Mouse (Mus musculus) heart, adult 2 months (tissue): ENCODE measurements at regions not wholly inside any gene's neighbourhood (a gene's known extent, or its start where the extent isn't known, plus 50 kb on each side); places are given as distances from the start of the nearest gene placed in this dataset.

ENCODE experiments used
- DNase-seq, 2 experiments: peaks; one replicate each; pipeline ENCODE4 v3.0.0; 2021
- H3K27ac ChIP-seq: fragments of 200-600 bp; 2 replicates; pipeline ENCODE4 v1.8.1; 2022
- H3K27me3 ChIP-seq: fragments of 200-500 bp; 2 replicates; pipeline ENCODE4 v1.6.1; 2012; ENCODE audit warnings: mild to moderate bottlenecking, low read length, inconsistent platforms, mixed read lengths; ENCODE audit not compliant: control insufficient read depth, insufficient read depth
- H3K36me3 ChIP-seq: fragments of 200-500 bp; 2 replicates; pipeline ENCODE4 v1.6.1; 2012; ENCODE audit warnings: low read length, inconsistent platforms; ENCODE audit not compliant: control insufficient read depth, insufficient read depth
- H3K4me1 ChIP-seq: fragments of 200-500 bp; 2 replicates; pipeline ENCODE4 v1.6.1; 2011; ENCODE audit warnings: low read length; ENCODE audit not compliant: control insufficient read depth, insufficient read depth
- H3K4me3 ChIP-seq: fragments of 200-600 bp; 2 replicates; pipeline ENCODE4 v1.8.1; 2022
- H3K79me2 ChIP-seq: fragments of 200-500 bp; replicated peaks from 2 replicates; pipeline ENCODE4 v1.6.1; 2012; ENCODE audit warnings: mild to moderate bottlenecking, inconsistent platforms, low read length, moderate library complexity, mixed read lengths; ENCODE audit not compliant: control insufficient read depth, insufficient read depth
- H3K9ac ChIP-seq: fragments of 200-500 bp; 2 replicates; pipeline ENCODE4 v1.6.1; 2012; ENCODE audit warnings: low read depth, mild to moderate bottlenecking, control low read depth, inconsistent platforms, low read length, mixed read lengths
- CTCF ChIP-seq: fragments of 200-600 bp; IDR thresholded peaks from 2 replicates; pipeline ENCODE4 v1.8.1; 2022; ENCODE audit warnings: antibody characterized with exemption, mild to moderate bottlenecking, moderate library complexity
- EP300 ChIP-seq: fragments of 200-500 bp; IDR thresholded peaks from 2 replicates; pipeline ENCODE4 v1.6.1; 2011; ENCODE audit warnings: low read depth, low read length, control low read depth; ENCODE audit not compliant: insufficient read depth
- POLR2A ChIP-seq: fragments of 200-500 bp; IDR thresholded peaks from 2 replicates; pipeline ENCODE4 v1.6.1; 2011; ENCODE audit warnings: mild to moderate bottlenecking, low read depth, low read length, control low read depth; ENCODE audit not compliant: insufficient read depth
- WGBS: fragments of 180-500 bp; shearing (Covaris S2); methylation state at CpG from one replicate; pipeline ENCODE4 v1.1.7; 2018; 5-methylcytosine and 5-hydroxymethylcytosine counted together
- intact Hi-C: fragments of 180-260 bp; cut with DNase I; formaldehyde crosslinking; loops from one replicate; pipeline ENCODE4 v1.15.1; 2025

DNA sequence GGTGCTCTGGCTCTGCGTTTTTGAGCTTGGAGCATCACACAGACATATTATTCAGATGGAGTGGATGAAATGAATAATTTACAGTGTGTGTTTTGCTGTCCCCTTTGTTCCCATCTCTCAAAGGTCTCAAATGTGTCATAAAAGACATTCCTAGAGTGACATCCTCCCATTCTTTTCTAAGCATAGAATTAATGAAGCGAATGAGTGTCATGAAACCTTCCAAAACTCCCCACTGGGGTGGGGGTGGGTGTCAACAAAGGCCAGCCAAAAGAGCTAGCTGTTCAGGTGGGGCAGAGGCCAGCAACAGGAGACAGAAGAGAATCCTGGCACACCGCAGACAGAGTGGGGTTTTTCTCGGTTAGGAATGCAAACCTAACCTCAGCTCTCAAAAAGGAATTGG is 104.1 kb downstream of the Akap11 start:
- TF ChIP-seq CTCF (no peak), EP300 (no peak), POLR2A (no peak)
- no peak for DNase-seq
- Histone ChIP-seq H3K9ac (no peak overlapping the region), H3K4me1 (peaks cover 2% of the 10 kb centered on the region), H3K36me3 (no peaks in the 10 kb centered on the region), H3K79me2 (no peaks in the 10 kb centered on the region), H3K27me3 (no peaks in the 10 kb centered on the region), H3K27ac (no peak overlapping the region), H3K4me3 (no peak overlapping the region)
- intact Hi-C loops = loop anchor here (10.0 kb wide), 1 partner anchor 148 kb away; no protein-coding TSS in a partner anchor
- 74% methylated on average over 4 of the region's 4 CpGs for WGBS

DNA sequence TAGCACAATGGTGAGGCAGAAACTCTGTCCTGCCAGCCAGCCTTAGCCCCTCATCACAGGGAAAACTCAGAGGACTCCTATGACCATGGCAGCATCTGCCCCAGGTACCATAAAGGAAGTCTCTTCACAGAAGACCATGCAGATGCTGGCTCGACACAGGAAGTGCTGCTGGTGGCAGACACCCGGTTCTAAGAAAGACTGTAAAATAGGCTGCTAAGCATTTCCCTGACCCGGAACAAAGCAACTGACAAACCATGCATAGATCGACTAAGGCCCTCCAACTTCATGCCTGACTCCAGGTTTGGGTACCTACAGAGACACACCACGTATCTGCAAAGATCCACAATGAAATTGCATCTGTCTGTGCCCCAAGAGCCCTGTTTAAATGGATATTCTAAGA is 104.7 kb downstream of the Akap11 start:
- intact Hi-C loops = loop anchor here (10.0 kb wide), 1 partner anchor 147 kb away; no protein-coding TSS in a partner anchor
- no peaks in the 10 kb centered on the region for H3K79me2 ChIP-seq
- no peak for DNase-seq
- 50% methylated on average over 5 of the region's 5 CpGs for WGBS
- no peaks in the 10 kb centered on the region for H3K36me3 ChIP-seq
- H3K9ac ChIP-seq = no peak overlapping the region
- no peaks in the 10 kb centered on the region for H3K27me3 ChIP-seq
- H3K4me3 ChIP-seq = no peak overlapping the region
- TF ChIP-seq POLR2A = no peak
- no peak for TF ChIP-seq CTCF
- TF ChIP-seq EP300 = no peak
- H3K27ac ChIP-seq = no peak overlapping the region
- H3K4me1 ChIP-seq = peaks cover 2% of the 10 kb centered on the region

DNA sequence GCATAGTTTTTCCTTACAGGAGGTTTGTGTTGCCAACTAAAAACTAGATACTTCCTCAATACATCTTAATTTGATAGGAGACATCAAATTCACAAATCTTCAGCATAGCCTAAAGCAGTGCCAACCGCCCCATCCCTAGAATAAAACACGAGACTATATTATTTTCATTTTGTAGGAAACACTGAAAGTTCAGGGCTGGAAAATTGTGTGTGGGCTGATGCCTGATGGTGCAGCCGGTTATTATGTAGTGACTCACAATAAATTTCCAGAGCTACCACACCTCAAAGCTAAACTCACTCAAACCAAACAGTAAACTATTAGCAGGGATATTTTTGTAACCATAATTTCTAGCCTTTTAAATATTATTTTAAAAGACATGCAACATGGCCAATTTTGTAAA is 105.2 kb downstream of the Akap11 start:
- no peak for DNase-seq
- intact Hi-C loops = loop anchor here (10.0 kb wide), 1 partner anchor 147 kb away; no protein-coding TSS in a partner anchor
- Histone ChIP-seq H3K4me1 (peaks cover 2% of the 10 kb centered on the region), H3K27ac (no peak overlapping the region), H3K9ac (no peak overlapping the region), H3K4me3 (no peak overlapping the region), H3K27me3 (no peaks in the 10 kb centered on the region), H3K79me2 (no peaks in the 10 kb centered on the region), H3K36me3 (no peaks in the 10 kb centered on the region)
- 84% methylated on average over 3 of the region's 3 CpGs for WGBS
- TF ChIP-seq POLR2A = no peak
- TF ChIP-seq EP300 = no peak
- no peak for TF ChIP-seq CTCF

DNA sequence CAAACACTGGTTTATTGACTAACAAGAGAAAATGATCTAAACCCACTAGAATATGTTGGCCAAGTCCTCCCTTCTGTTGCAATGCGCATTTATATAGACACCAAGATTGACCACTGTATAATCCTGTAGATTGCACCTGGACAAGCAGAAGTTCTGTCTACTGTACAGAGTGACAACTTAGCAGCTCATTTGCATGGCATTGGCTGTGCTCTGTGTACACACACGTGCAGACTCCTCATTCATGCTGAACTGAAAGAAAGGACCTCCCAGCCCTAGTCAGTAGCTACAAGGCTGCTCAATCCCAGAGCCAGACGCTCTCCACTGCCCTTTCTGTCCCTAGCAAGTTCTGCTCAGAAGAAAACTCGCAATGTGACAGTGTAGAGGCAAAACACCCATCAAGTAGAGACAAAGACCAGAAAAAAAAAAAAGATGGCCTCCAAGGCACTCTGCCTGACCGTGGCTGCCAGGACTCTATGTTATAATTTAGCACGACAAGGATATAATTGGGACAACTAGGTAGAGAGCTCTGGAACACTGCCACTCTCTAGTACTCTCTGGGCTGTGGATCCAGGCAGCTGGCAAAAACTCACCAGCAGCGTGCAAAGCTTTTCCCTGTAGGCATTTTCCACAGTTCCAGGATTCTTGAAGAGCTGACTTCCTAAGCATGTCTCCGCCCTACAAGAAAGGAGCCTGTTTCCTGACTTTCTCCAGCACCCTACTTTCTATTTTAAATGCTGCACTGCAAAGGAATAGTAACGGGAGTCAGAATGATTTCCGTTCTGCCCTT is 108.2 kb downstream of the Akap11 start:
- H3K27me3 ChIP-seq = no peaks in the 10 kb centered on the region
- H3K4me1 ChIP-seq = peaks cover 2% of the 10 kb centered on the region
- 37% methylated on average over 10 of the region's 10 CpGs for WGBS
- H3K4me3 ChIP-seq = no peak overlapping the region
- intact Hi-C loops = no loop called here
- no peaks in the 10 kb centered on the region for H3K79me2 ChIP-seq
- H3K9ac ChIP-seq = no peak overlapping the region
- peak; percentile 13 to 19 for DNase-seq
- no peaks in the 10 kb centered on the region for H3K36me3 ChIP-seq
- H3K27ac ChIP-seq = no peak overlapping the region
- TF ChIP-seq POLR2A (no peak), EP300 (no peak), CTCF (no peak)

DNA sequence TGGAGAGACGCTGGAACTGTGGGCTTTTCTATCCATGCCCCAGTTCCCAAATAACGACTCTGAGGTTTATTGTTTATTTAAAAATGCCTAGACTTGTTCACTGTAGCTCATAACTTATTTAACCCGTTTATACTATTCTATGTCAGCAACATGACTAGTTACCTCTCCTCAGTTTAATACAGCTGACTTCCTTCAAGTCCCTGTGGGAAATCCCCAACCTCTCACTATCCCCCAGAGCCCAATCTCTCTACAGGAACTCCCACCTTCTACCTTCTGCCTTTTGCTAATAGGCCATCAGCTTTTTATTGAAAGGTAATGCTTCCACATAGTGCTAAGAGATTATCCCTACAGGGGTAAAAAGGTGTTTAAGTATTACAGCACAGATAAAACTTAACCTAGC is 109.5 kb downstream of the Akap11 start:
- DNase-seq = no peak
- Histone ChIP-seq H3K4me3 (no peak overlapping the region), H3K27ac (no peak overlapping the region), H3K36me3 (no peaks in the 10 kb centered on the region), H3K4me1 (peaks cover 2% of the 10 kb centered on the region), H3K9ac (no peak overlapping the region), H3K27me3 (no peaks in the 10 kb centered on the region), H3K79me2 (no peaks in the 10 kb centered on the region)
- no peak for TF ChIP-seq EP300
- TF ChIP-seq POLR2A = no peak
- TF ChIP-seq CTCF = no peak
- 81% methylated on average over 3 of the region's 3 CpGs for WGBS
- intact Hi-C loops = no loop called here

DNA sequence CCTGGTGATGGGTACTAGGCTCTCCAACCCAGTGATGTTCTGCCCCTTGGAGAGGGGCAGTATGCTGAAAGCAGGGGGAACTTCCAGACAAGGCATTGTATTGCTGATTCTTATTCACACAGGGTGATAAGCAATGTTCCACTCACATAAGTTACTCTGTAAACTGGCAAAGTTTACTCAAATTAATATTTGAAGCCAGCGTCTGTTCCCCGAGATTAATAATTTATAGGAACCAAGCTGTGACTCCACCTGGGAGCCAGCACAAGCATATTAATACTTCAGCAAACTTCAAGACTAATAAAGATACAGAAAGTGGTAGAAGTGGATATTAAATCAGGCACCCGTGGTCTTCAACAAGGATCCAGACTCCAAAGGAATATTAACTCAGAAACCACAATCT is 114.0 kb downstream of the Akap11 start:
- Histone ChIP-seq H3K9ac (no peak overlapping the region), H3K79me2 (no peaks in the 10 kb centered on the region), H3K36me3 (no peaks in the 10 kb centered on the region), H3K27me3 (no peaks in the 10 kb centered on the region), H3K4me3 (no peak overlapping the region), H3K27ac (no peak overlapping the region), H3K4me1 (no peaks in the 10 kb centered on the region)
- DNase-seq = no peak
- WGBS = 89% methylated on average over 3 of the region's 3 CpGs
- intact Hi-C loops = no loop called here
- TF ChIP-seq EP300 (no peak), CTCF (no peak), POLR2A (no peak)
